Mouse (Mus musculus): ENCODE results near the gene Ttc16.

Gene Ttc16

GRCm38 (mm10) chr2:32714987-32715425 is 60.4 kb downstream of the Ttc16 start:
- peak; percentile 76 for DNase-seq (ENCODE audit: low read depth)

- DNase-seq (ENCODE audit: low read depth), result no peak
Observed at GRCm38 (mm10) chr2:32714117-32714986, 61.1 kb downstream of the Ttc16 start.

- peak; percentile 96 for DNase-seq (ENCODE audit: low read depth)
Observed at GRCm38 (mm10) chr2:32712934-32713817, 62.3 kb downstream of the Ttc16 start, which contains the start of gene Cdk9. TSS of gene Cdk9 (minus strand) at chr2:32713076.

GRCm38 (mm10) chr2:32712586-32712933 is 62.9 kb downstream of the Ttc16 start:
- peak; percentile 96 for DNase-seq (ENCODE audit: low read depth)

GRCm38 (mm10) chr2:32712108-32712551 is 63.3 kb downstream of the Ttc16 start:
- DNase-seq (ENCODE audit: low read depth), result peak; percentile 78

GRCm38 (mm10) chr2:32711301-32712056 is 64.0 kb downstream of the Ttc16 start:
- DNase-seq (ENCODE audit: low read depth), result peak; percentile 46

GRCm38 (mm10) chr2:32710425-32710824 is 65.0 kb downstream of the Ttc16 start:
- DNase-seq (ENCODE audit: low read depth), result no peak

GRCm38 (mm10) chr2:32709521-32710137 is 65.8 kb downstream of the Ttc16 start:
- no peak for DNase-seq (ENCODE audit: low read depth)

GRCm38 (mm10) chr2:32708643-32709042 is 66.8 kb downstream of the Ttc16 start:
- DNase-seq (ENCODE audit: low read depth), result peak; percentile 85
